Mouse (Mus musculus): ENCODE measurements around the gene Samhd1.

- no peak for TF ChIP-seq CTCF (IDR thresholded peaks at IDR 0.05)
- TF ChIP-seq EP300 (IDR thresholded peaks at IDR 0.05): no peak
Measured at GRCm38 (mm10) chr2:157164101-157164500, 29.0 kb upstream of the Samhd1 start.

Data from lung, postnatal 0 days (tissue).